Mouse (Mus musculus) midbrain, embryonic 11.5 days (tissue): ENCODE data around the gene Prss8. TPM values are rescaled to one million over a fixed set of nuclear protein-coding genes. Genes with fewer than 3 reads are reported as not detected.

Source experiments
- ATAC-seq: fragments of 200-750 bp; cut with Nextera tagmentation; 2 replicates; pipeline ENCODE4 v1.8.0; 2017; ENCODE audit warnings: moderate TSS enrichment, moderate library complexity; ENCODE audit not compliant: low FRiP score
- DNase-seq: peaks from one replicate; pipeline ENCODE4 v3.0.0; 2015; ENCODE audit warnings: low spot score; ENCODE audit errors: missing footprints
- H3K27ac ChIP-seq: fragments of 300-500 bp; sonication (generic); 2 replicates; pipeline ENCODE4 v1.5.1; 2014; ENCODE audit warnings: low read depth, low read length
- H3K27me3 ChIP-seq: fragments of 300-500 bp; sonication (generic); 2 replicates; pipeline ENCODE4 v1.6.1; 2014; ENCODE audit warnings: mild to moderate bottlenecking, low read length, moderate library complexity, mixed read lengths; ENCODE audit not compliant: control insufficient read depth, insufficient read depth
- H3K36me3 ChIP-seq: fragments of 300-500 bp; sonication (generic); 2 replicates; pipeline ENCODE4 v1.6.1; 2014; ENCODE audit warnings: mild to moderate bottlenecking, low read length, moderate library complexity, mixed read lengths; ENCODE audit not compliant: control insufficient read depth, insufficient read depth
- H3K4me1 ChIP-seq: fragments of 300-500 bp; sonication (generic); 2 replicates; pipeline ENCODE4 v1.6.1; 2014; ENCODE audit warnings: low read length; ENCODE audit not compliant: control insufficient read depth, insufficient read depth
- H3K4me2 ChIP-seq: fragments of 300-500 bp; sonication (generic); 2 replicates; pipeline ENCODE4 v1.6.1; 2014; ENCODE audit warnings: mild to moderate bottlenecking, moderate library complexity
- H3K4me3 ChIP-seq: fragments of 300-500 bp; sonication (generic); 2 replicates; pipeline ENCODE4 v1.5.1; 2014; ENCODE audit warnings: low read depth, low read length
- H3K9ac ChIP-seq: fragments of 300-500 bp; sonication (generic); 2 replicates; pipeline ENCODE4 v1.6.1; 2014; ENCODE audit warnings: low read length
- H3K9me3 ChIP-seq: fragments of 300-500 bp; sonication (generic); 2 replicates; pipeline ENCODE4 v1.6.1; 2016; ENCODE audit warnings: low read length; ENCODE audit not compliant: control insufficient read depth
- WGBS: fragments of 180-500 bp; shearing (Covaris S2); extraction: QIAGEN DNeasy Blood & Tissue Kit; methylation state at CpG from one replicate; pipeline ENCODE4 v1.1.7; 2014; 5-methylcytosine and 5-hydroxymethylcytosine counted together
- polyA plus RNA-seq: library from polyadenylated mRNA; unstranded; fragments of >200 nt; fragmentation: Nextera tagmentation; extraction: Ambion mirVana; gene quantifications from 2 replicates; pipeline ENCODE4 v1.2.1, GENCODE M21; 2014

The Prss8 gene
- polyA plus RNA-seq, 1 experiment from 2014 or later: 0.78 TPM

- DNase-seq (no peak), ATAC-seq (no peak)
- Histone ChIP-seq H3K4me3 (no peak overlapping the region), H3K4me2 (no peak overlapping the region), H3K9ac (no peak overlapping the region), H3K27ac (no peak overlapping the region), H3K9me3 (no peaks in the 10 kb centered on the region), H3K4me1 (no peaks in the 10 kb centered on the region), H3K36me3 (peaks cover 3% of the 10 kb centered on the region; the same call in 1 of the 2 replicates), H3K27me3 (no peaks in the 10 kb centered on the region)
- WGBS: 86% methylated on average over 6 of the region's 6 CpGs
Observed at GRCm38 (mm10) chr7:127922451-127923275, 7.2 kb downstream of the Prss8 start.

- no peak for DNase-seq
- H3K9ac ChIP-seq: no peak overlapping the region
- WGBS: 62% methylated on average over 7 of the region's 8 CpGs
- no peak for ATAC-seq
- no peaks in the 10 kb centered on the region for H3K27me3 ChIP-seq
- H3K36me3 ChIP-seq: peaks cover 3% of the 10 kb centered on the region; the same call in 1 of the 2 replicates
- H3K4me2 ChIP-seq: no peak overlapping the region
- H3K27ac ChIP-seq: no peak overlapping the region
- H3K4me3 ChIP-seq: no peak overlapping the region
- H3K9me3 ChIP-seq: no peaks in the 10 kb centered on the region
- no peaks in the 10 kb centered on the region for H3K4me1 ChIP-seq
Observed at GRCm38 (mm10) chr7:127921516-127921915, 8.4 kb downstream of the Prss8 start.

DNA sequence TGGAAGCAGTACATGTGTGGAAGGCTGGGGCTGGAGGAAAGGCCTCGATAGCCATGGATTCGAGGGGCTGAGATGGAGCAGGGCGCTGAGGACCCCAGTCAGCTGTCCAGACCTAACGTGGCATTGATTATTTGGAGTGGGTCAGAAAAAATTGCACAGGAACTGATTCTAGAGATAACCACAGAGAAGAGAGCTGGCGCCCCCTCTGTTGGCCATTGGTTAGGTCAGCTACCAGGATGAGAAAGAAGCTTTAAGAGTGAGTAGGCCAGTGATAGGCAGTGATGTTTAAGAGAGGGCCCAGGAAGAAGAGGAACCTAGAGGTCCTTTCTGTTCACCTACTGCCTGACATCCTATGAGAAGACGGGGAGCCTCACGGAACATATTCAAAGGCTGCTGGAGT, 10.6 kb downstream of the Prss8 start:
- WGBS: 72% methylated on average over 7 of the region's 7 CpGs
- DNase-seq: no peak
- Histone ChIP-seq H3K9me3 (no peaks in the 10 kb centered on the region), H3K4me3 (no peak overlapping the region), H3K4me2 (no peak overlapping the region), H3K9ac (no peak overlapping the region), H3K27me3 (no peaks in the 10 kb centered on the region), H3K36me3 (peaks cover 5% of the 10 kb centered on the region), H3K4me1 (no peaks in the 10 kb centered on the region), H3K27ac (no peak overlapping the region)
- ATAC-seq: no peak

DNA sequence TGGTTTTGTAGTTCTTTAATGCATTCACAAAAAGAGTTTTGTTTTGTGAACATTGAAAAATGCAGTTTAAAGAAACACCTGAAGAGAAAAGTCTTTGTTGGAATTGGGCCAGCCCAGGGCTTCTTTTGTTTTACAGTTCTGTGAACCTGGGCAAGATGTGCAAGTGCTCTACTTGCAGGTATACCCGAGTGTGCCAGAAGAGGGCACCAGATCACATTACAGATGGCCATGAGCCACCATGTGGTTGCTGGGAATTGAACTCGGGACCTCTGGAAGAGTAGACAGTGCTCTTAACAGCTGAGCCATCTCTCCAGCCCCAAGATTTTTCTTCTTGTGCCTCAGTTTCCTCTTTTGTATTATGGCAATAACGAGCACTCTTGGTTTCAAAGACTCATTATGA, 11.7 kb downstream of the Prss8 start:
- WGBS: 64% methylated on average over 3 of the region's 3 CpGs
- Histone ChIP-seq H3K4me3 (no peak overlapping the region), H3K4me2 (no peak overlapping the region), H3K9ac (no peak overlapping the region), H3K9me3 (no peaks in the 10 kb centered on the region), H3K36me3 (peaks cover 5% of the 10 kb centered on the region; the same call in 1 of the 2 replicates), H3K4me1 (peaks cover under 1% of the 10 kb centered on the region), H3K27ac (no peak overlapping the region), H3K27me3 (no peaks in the 10 kb centered on the region)
- DNase-seq (peak; percentile 88), ATAC-seq (no peak)

DNA sequence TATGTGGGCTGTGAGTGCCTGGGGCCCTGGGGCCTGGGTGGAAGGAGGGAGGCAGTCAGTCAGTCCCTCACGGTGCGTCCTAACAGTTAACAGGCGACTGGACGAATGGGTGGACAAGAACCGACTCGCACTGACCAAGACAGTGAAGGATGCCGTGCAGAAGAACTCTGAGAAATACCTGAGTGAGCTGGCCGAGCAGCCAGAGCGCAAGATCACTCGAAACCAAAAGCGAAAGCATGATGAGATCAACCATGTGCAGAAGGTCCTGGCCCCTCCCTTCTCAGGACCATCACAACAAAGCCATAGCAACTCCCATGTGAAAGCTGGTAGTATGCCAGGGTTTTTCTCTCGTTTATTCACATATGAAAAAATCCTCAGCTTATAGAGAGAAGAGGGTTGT, 14.6 kb downstream of the Prss8 start:
- H3K36me3 ChIP-seq: peaks cover 5% of the 10 kb centered on the region; the same call in 1 of the 2 replicates
- peaks cover 6% of the 10 kb centered on the region for H3K4me1 ChIP-seq
- 89% methylated on average over 12 of the region's 12 CpGs for WGBS
- H3K4me2 ChIP-seq: no peak overlapping the region
- H3K27me3 ChIP-seq: no peaks in the 10 kb centered on the region
- H3K9ac ChIP-seq: no peak overlapping the region
- ATAC-seq: no peak
- H3K27ac ChIP-seq: no peak overlapping the region
- no peak overlapping the region for H3K4me3 ChIP-seq
- DNase-seq: no peak
- no peaks in the 10 kb centered on the region for H3K9me3 ChIP-seq

- Histone ChIP-seq H3K9ac (peak overlapping the region; percentile 83), H3K9me3 (no peaks in the 10 kb centered on the region), H3K36me3 (peaks cover 9% of the 10 kb centered on the region), H3K4me1 (peaks cover 6% of the 10 kb centered on the region), H3K27me3 (no peaks in the 10 kb centered on the region), H3K4me2 (peak overlapping the region; percentile 75), H3K27ac (no peak overlapping the region), H3K4me3 (peak overlapping the region; percentile 97)
- DNase-seq: no peak
- ATAC-seq: no peak
- 35% methylated on average over 4 of the region's 4 CpGs for WGBS
Observed at GRCm38 (mm10) chr7:127912938-127913337, 17.0 kb downstream of the Prss8 start.

DNA sequence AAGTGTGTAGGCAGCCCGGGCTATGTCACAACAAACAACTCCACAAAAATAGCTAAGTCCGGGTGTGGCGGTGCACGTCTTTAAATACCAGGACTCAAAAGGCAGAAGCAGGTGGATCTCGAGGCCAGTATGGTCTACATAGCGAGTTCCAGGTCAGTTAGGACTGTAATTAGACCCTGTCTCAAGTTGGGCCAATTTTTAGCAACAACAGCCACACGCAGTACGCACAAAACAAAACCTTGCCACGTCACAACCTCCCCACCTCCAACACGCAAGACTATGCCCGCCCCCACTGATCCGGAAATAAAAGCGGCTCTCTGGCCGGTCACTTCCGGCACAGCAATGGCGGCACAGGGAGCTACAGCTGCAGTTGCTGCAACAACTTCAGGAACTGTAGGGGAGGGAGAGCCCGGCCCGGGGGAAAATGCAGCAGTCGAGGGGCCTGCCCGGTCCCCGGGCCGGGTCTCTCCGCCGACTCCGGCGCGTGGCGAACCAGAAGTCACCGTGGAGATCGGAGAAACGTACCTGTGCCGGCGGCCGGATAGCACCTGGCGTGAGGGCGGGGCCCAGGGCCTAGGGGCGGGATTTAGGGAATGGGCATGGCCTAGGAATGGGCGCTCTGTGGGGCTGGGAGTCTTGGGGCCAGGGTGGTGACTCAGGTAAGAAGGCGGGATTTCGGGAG, 17.6 kb downstream of the Prss8 start, which contains the start of gene Kat8:
Gene Kat8 (plus strand): TSS at position 327 of the 682 bp plus-strand sequence.
- ATAC-seq: peak; percentile 93
- H3K27me3 ChIP-seq: no peaks in the 10 kb centered on the region

GRCm38 (mm10) chr7:127908656-127909055, 21.2 kb downstream of the Prss8 start:
- H3K4me3 ChIP-seq: no peak overlapping the region
- DNase-seq (no peak), ATAC-seq (no peak)
- no peak overlapping the region for H3K4me2 ChIP-seq
- H3K9ac ChIP-seq: no peak overlapping the region
- H3K27ac ChIP-seq: no peak overlapping the region
- H3K4me1 ChIP-seq: peaks cover 11% of the 10 kb centered on the region
- no peaks in the 10 kb centered on the region for H3K27me3 ChIP-seq
- peaks cover 12% of the 10 kb centered on the region; the same call in 1 of the 2 replicates for H3K36me3 ChIP-seq
- WGBS: 90% methylated on average over 4 of the region's 4 CpGs
- H3K9me3 ChIP-seq: no peaks in the 10 kb centered on the region

More for the DNA sequence above, 17.6 kb downstream of the Prss8 start, which contains the start of gene Kat8:
- WGBS: under 1% methylated on average over 40 of the region's 40 CpGs
- peak within 1 kb of the TSS; percentile 97 for H3K4me3 ChIP-seq
- H3K27ac ChIP-seq: peak within 1 kb of the TSS; percentile 54
- no peaks in the 10 kb centered on the region for H3K9me3 ChIP-seq
- H3K36me3 ChIP-seq: peaks cover 11% of the 10 kb centered on the region
- peak; percentile 98 for DNase-seq
- peak within 1 kb of the TSS; percentile 75 for H3K4me2 ChIP-seq
- peaks cover 6% of the 10 kb centered on the region for H3K4me1 ChIP-seq
- peak within 1 kb of the TSS; percentile 83 for H3K9ac ChIP-seq

DNA sequence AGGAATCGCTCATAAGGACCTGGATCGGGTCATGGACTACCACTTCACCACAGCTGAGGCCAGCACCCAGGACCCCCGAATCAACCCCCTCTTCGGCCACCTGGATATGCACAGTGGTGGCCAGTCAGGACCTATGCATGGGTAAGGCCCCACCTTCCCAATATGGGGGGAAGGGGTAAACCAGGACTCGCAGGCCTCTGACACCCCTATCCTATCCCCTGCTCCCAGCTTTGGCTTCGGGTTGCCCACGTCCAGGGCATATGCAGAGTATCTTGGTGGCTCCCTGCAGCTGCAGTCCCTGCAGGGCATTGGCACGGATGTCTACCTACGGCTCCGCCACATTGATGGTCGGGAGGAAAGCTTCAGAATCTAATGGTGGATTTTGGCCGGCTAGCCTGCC, 22.0 kb downstream of the Prss8 start:
- Histone ChIP-seq H3K27me3 (no peaks in the 10 kb centered on the region), H3K4me2 (no peak overlapping the region), H3K9me3 (no peaks in the 10 kb centered on the region), H3K27ac (no peak overlapping the region), H3K4me1 (peaks cover 8% of the 10 kb centered on the region), H3K9ac (no peak overlapping the region), H3K36me3 (peaks cover 12% of the 10 kb centered on the region; the same call in 1 of the 2 replicates), H3K4me3 (no peak overlapping the region)
- no peak for DNase-seq
- ATAC-seq: no peak
- WGBS: 93% methylated on average over 12 of the region's 12 CpGs
